Comparison of ENCODE assay signal across 17 mouse cellular contexts in genomic region chr2:140985670-140986372, GRCm38 (mm10).
"Had no signal": no experiment of that assay in that cellular context is flagged by ENCODE, and none has a peak within 500 bp of the region (broad histone marks: within the 10 kb centered on the region; RNA-seq: fewer than 3 reads in every experiment).

No protein-coding gene starts in this region.

- H3K4me2 ChIP-seq: lung, embryonic 15.5 days; midbrain, embryonic 11.5 days; midbrain, embryonic 13.5 days; midbrain, embryonic 15.5 days; neural tube, embryonic 12.5 days; stomach, embryonic 15.5 days had no signal

- ATAC-seq: liver, postnatal 0 days; lung, postnatal 0 days; midbrain, embryonic 13.5 days; midbrain, embryonic 15.5 days had no signal

- H3K9me3 ChIP-seq: lung, embryonic 15.5 days; midbrain, embryonic 13.5 days; midbrain, embryonic 15.5 days; neural tube, embryonic 12.5 days; stomach, embryonic 15.5 days had no signal

- H3K9ac ChIP-seq: liver, postnatal 0 days; lung, embryonic 15.5 days; midbrain, embryonic 13.5 days; midbrain, embryonic 15.5 days; neural tube, embryonic 12.5 days; stomach, embryonic 15.5 days had no signal

- H3K36me3 ChIP-seq: lung, embryonic 15.5 days; midbrain, embryonic 13.5 days; midbrain, embryonic 15.5 days; neural tube, embryonic 12.5 days; stomach, embryonic 15.5 days had no signal

- DNase-seq: liver, postnatal 0 days; lung, adult 2 months; lung, postnatal 14 days; lung, postnatal 36 days; right cerebral cortex, postnatal 14 days; thymus, adult 18-20 months; thymus, postnatal 14 days; thymus, postnatal 36 days had no signal

- H3K27ac ChIP-seq: lung, embryonic 15.5 days; macrophage; midbrain, embryonic 13.5 days; midbrain, embryonic 15.5 days; neural tube, embryonic 12.5 days; stomach, embryonic 15.5 days had no signal

- H3K27me3 ChIP-seq: lung, embryonic 15.5 days; megakaryocyte, embryonic 14.5 days; midbrain, embryonic 13.5 days; midbrain, embryonic 15.5 days; neural tube, embryonic 12.5 days; stomach, embryonic 15.5 days had no signal

- H3K4me1 ChIP-seq: lung, embryonic 15.5 days; megakaryocyte, embryonic 14.5 days; midbrain, embryonic 13.5 days; midbrain, embryonic 15.5 days; neural tube, embryonic 12.5 days; stomach, embryonic 15.5 days had no signal

- H3K4me3 ChIP-seq: lung, embryonic 15.5 days; megakaryocyte, embryonic 14.5 days; midbrain, embryonic 13.5 days; midbrain, embryonic 15.5 days; neural tube, embryonic 12.5 days; stomach, embryonic 15.5 days had no signal
